ENCODE assay signal across 17 mouse cellular contexts in genomic region chr17:66107466-66107865, GRCm38 (mm10). TPM values are rescaled to one million over a fixed set of nuclear protein-coding genes. Genes with fewer than 3 reads are reported as not detected.
DNase-seq lines count a peak whose midpoint lies in the region; ATAC-seq and TF ChIP-seq lines count a peak whose summit lies in the region.
"Had no signal": no experiment of that assay in that cellular context is flagged by ENCODE, and none has a peak within 500 bp of the region (broad histone marks: within the 10 kb centered on the region; RNA-seq: fewer than 3 reads in every experiment).

No protein-coding gene starts in this region.

- no peak overlapping the region for H3ac ChIP-seq in myocyte (ENCODE audit: control insufficient read depth, insufficient read length)

- 0 out of 2 replicates have a peak overlapping the region, but pooled peaks have one; percentile 25 for H3K9ac ChIP-seq in limb, embryonic 13.5 days
- H3K9ac ChIP-seq in midbrain, embryonic 16.5 days (ENCODE audit: low read depth, low read length): 0 out of 2 replicates have a peak overlapping the region, but pooled peaks have one; percentile 20
- H3K9ac ChIP-seq in midbrain, embryonic 11.5 days (ENCODE audit: low read length): no peak overlapping the region
- H3K9ac ChIP-seq: forebrain, embryonic 12.5 days; forebrain, embryonic 15.5 days; hindbrain, embryonic 12.5 days; hindbrain, embryonic 15.5 days had no signal

- DNase-seq in limb, embryonic 10.5 days (ENCODE audit: low spot score): no peak
- DNase-seq in midbrain, embryonic 11.5 days (ENCODE audit: low spot score, missing footprints): no peak
- no peak for DNase-seq in left cerebral cortex, adult 8-10 months (ENCODE audit: low spot score in 2 of 2)
- DNase-seq: adrenal gland, adult 8-10 months had no signal

- no peak for ATAC-seq in limb, embryonic 13.5 days (ENCODE audit: low FRiP score, low read depth)
- no peak for ATAC-seq in midbrain, embryonic 16.5 days
- no peak for ATAC-seq in midbrain, embryonic 11.5 days (ENCODE audit: low FRiP score)
- ATAC-seq: activated CD4-positive, CD25-positive, alpha-beta regulatory T cell, adult 4 months; forebrain, embryonic 15.5 days had no signal

- no peak overlapping the region for H3K4me3 ChIP-seq in limb, embryonic 13.5 days
- no peak overlapping the region for H3K4me3 ChIP-seq in limb, embryonic 10.5 days
- H3K4me3 ChIP-seq in midbrain, embryonic 16.5 days (ENCODE audit: low read depth, low read length): no peak overlapping the region
- H3K4me3 ChIP-seq in midbrain, embryonic 11.5 days (ENCODE audit: low read depth, low read length): no peak overlapping the region
- H3K4me3 ChIP-seq in myocyte: no peak overlapping the region
- H3K4me3 ChIP-seq: embryonic facial prominence, embryonic 10.5 days; embryonic facial prominence, embryonic 13.5 days; erythroblast, embryonic 14.5 days; forebrain, embryonic 12.5 days; forebrain, embryonic 15.5 days; heart, adult 2 months; heart, embryonic 13.5 days; hindbrain, embryonic 12.5 days; hindbrain, embryonic 15.5 days had no signal

- H3K36me3 ChIP-seq in limb, embryonic 13.5 days: no peaks in the 10 kb centered on the region
- no peaks in the 10 kb centered on the region for H3K36me3 ChIP-seq in limb, embryonic 10.5 days
- H3K36me3 ChIP-seq in midbrain, embryonic 16.5 days (ENCODE audit: control insufficient read depth, insufficient read depth, low read length): no peaks in the 10 kb centered on the region
- no peaks in the 10 kb centered on the region for H3K36me3 ChIP-seq in midbrain, embryonic 11.5 days (ENCODE audit: control insufficient read depth, insufficient read depth, low read length)
- H3K36me3 ChIP-seq in myocyte (ENCODE audit: control insufficient read depth, insufficient read depth): no peaks in the 10 kb centered on the region
- H3K36me3 ChIP-seq: embryonic facial prominence, embryonic 10.5 days; embryonic facial prominence, embryonic 13.5 days; forebrain, embryonic 12.5 days; forebrain, embryonic 15.5 days; heart, embryonic 13.5 days; hindbrain, embryonic 12.5 days; hindbrain, embryonic 15.5 days had no signal

- WGBS in limb, embryonic 13.5 days: 65% methylated on average over 8 of the region's 8 CpGs
- 71% methylated on average over 8 of the region's 8 CpGs for WGBS in limb, embryonic 10.5 days
- WGBS in midbrain, embryonic 16.5 days: 69% methylated on average over 8 of the region's 8 CpGs
- WGBS in midbrain, embryonic 11.5 days: 72% methylated on average over 8 of the region's 8 CpGs

- no peak overlapping the region for H3K4me2 ChIP-seq in limb, embryonic 13.5 days (replicated peaks)
- H3K4me2 ChIP-seq in midbrain, embryonic 16.5 days (ENCODE audit: low read length): no peak overlapping the region
- no peak overlapping the region for H3K4me2 ChIP-seq in midbrain, embryonic 11.5 days
- peak overlapping the region; percentile 47 for H3K4me2 ChIP-seq in myocyte (ENCODE audit: low read depth)
- H3K4me2 ChIP-seq: embryonic facial prominence, embryonic 13.5 days; forebrain, embryonic 12.5 days; forebrain, embryonic 15.5 days; heart, embryonic 13.5 days; hindbrain, embryonic 12.5 days had no signal

- H3K27ac ChIP-seq in limb, embryonic 13.5 days: no peak overlapping the region
- H3K27ac ChIP-seq in limb, embryonic 10.5 days: no peak overlapping the region
- no peak overlapping the region for H3K27ac ChIP-seq in midbrain, embryonic 16.5 days (ENCODE audit: low read length)
- no peak overlapping the region for H3K27ac ChIP-seq in midbrain, embryonic 11.5 days (ENCODE audit: low read depth, low read length)
- H3K27ac ChIP-seq: embryonic facial prominence, embryonic 10.5 days; embryonic facial prominence, embryonic 13.5 days; forebrain, embryonic 12.5 days; forebrain, embryonic 15.5 days; heart, adult 2 months; heart, embryonic 13.5 days; hindbrain, embryonic 12.5 days; hindbrain, embryonic 15.5 days had no signal

- peaks cover 15% of the 10 kb centered on the region for H3K4me1 ChIP-seq in limb, embryonic 13.5 days
- peaks cover 18% of the 10 kb centered on the region for H3K4me1 ChIP-seq in limb, embryonic 10.5 days
- H3K4me1 ChIP-seq in midbrain, embryonic 16.5 days (ENCODE audit: control insufficient read depth, insufficient read depth, low read length): peaks cover 10% of the 10 kb centered on the region
- H3K4me1 ChIP-seq in midbrain, embryonic 11.5 days (ENCODE audit: control insufficient read depth, insufficient read depth, low read length): peaks cover 5% of the 10 kb centered on the region; the same call in 1 of the 2 replicates

- no peaks in the 10 kb centered on the region for H3K9me3 ChIP-seq in limb, embryonic 13.5 days
- H3K9me3 ChIP-seq in limb, embryonic 10.5 days (replicated peaks): no peaks in the 10 kb centered on the region
- no peaks in the 10 kb centered on the region for H3K9me3 ChIP-seq in midbrain, embryonic 16.5 days (replicated peaks; ENCODE audit: control insufficient read depth, low read length, poor library complexity, severe bottlenecking)
- no peaks in the 10 kb centered on the region for H3K9me3 ChIP-seq in midbrain, embryonic 11.5 days (ENCODE audit: control insufficient read depth, low read length)
- H3K9me3 ChIP-seq: embryonic facial prominence, embryonic 10.5 days; embryonic facial prominence, embryonic 13.5 days; forebrain, embryonic 12.5 days; forebrain, embryonic 15.5 days; heart, embryonic 13.5 days; hindbrain, embryonic 12.5 days; hindbrain, embryonic 15.5 days had no signal

- H3K79me2 ChIP-seq in myocyte (ENCODE audit: control insufficient read depth, insufficient read depth): peaks cover 4% of the 10 kb centered on the region

- no peak for TF ChIP-seq POLR2A in myocyte (IDR thresholded peaks at IDR 0.05; ENCODE audit: insufficient read length, low read depth)

- H3K27me3 ChIP-seq in limb, embryonic 13.5 days: no peaks in the 10 kb centered on the region
- H3K27me3 ChIP-seq in limb, embryonic 10.5 days (ENCODE audit: low read depth, poor library complexity, severe bottlenecking): no peaks in the 10 kb centered on the region
- no peaks in the 10 kb centered on the region for H3K27me3 ChIP-seq in midbrain, embryonic 16.5 days (ENCODE audit: control insufficient read depth, insufficient read depth, low read depth, low read length)
- no peaks in the 10 kb centered on the region for H3K27me3 ChIP-seq in midbrain, embryonic 11.5 days (ENCODE audit: control insufficient read depth, insufficient read depth, low read length)
- no peaks in the 10 kb centered on the region for H3K27me3 ChIP-seq in myocyte (ENCODE audit: control insufficient read depth, insufficient read depth, insufficient read length)
- H3K27me3 ChIP-seq: embryonic facial prominence, embryonic 13.5 days; forebrain, embryonic 12.5 days; forebrain, embryonic 15.5 days; heart, embryonic 13.5 days; hindbrain, embryonic 12.5 days; hindbrain, embryonic 15.5 days had no signal

TF ChIP-seq in myocyte, 11 proteins besides CTCF, POLR2A, EP300 and RAD21 (continues in another document):
- no peak for TF ChIP-seq MYOG (IDR thresholded peaks at IDR 0.05; ENCODE audit: control insufficient read depth in 1 of 3, insufficient read depth in 1 of 3, insufficient read length in 2 of 3, low read depth in 2 of 3)
- TF ChIP-seq MYOD1 (IDR thresholded peaks at IDR 0.05; ENCODE audit: control insufficient read depth in 1 of 3, insufficient read length in 2 of 3, low read depth in 2 of 3): no peak
- no peak for TF ChIP-seq USF1 (IDR thresholded peaks at IDR 0.05; ENCODE audit: low read depth)
- TF ChIP-seq MAX (IDR thresholded peaks at IDR 0.05; ENCODE audit: low read depth): no peak
- TF ChIP-seq SRF (IDR thresholded peaks at IDR 0.05; ENCODE audit: control insufficient read depth, insufficient read length, low read depth): no peak
- no peak for TF ChIP-seq REST (IDR thresholded peaks at IDR 0.05; ENCODE audit: insufficient read depth, insufficient read length)
- TF ChIP-seq POLR2AphosphoS2 (IDR thresholded peaks at IDR 0.05; ENCODE audit: insufficient read length, low read depth): no peak
- TF ChIP-seq TCF12 (IDR thresholded peaks at IDR 0.05; ENCODE audit: insufficient read depth, poor library complexity, severe bottlenecking): no peak
- TF ChIP-seq E2F4 (IDR thresholded peaks at IDR 0.05; ENCODE audit: insufficient read depth): no peak

RNA-seq across cellular contexts. Expression of gene Washc1, which starts 3.9 kb away (rescaled TPM):
- polyA plus RNA-seq in limb, embryonic 13.5 days (2015; fragmentation: Nextera tagmentation; extraction: Ambion mirVana): 43.0 and 44.2 TPM in 2 replicates
- polyA plus RNA-seq in limb, embryonic 10.5 days (2016; fragmentation: Nextera tagmentation; extraction: Ambion mirVana): 34.8 and 40.4 TPM in 2 replicates
- polyA plus RNA-seq in midbrain, embryonic 16.5 days (2015; fragmentation: Nextera tagmentation; extraction: Ambion mirVana): 45.5 and 50.2 TPM in 2 replicates
- polyA plus RNA-seq in midbrain, embryonic 11.5 days (2014; fragmentation: Nextera tagmentation; extraction: Ambion mirVana): 28.5 and 30.8 TPM in 2 replicates
- polyA plus RNA-seq in myocyte (2012; fragmentation: generic; extraction: Trizol): 40.1 TPM
- total RNA-seq in left cerebral cortex, adult 8-10 months (2022): 10 to 100 TPM; 44.3 to 52.5 (median 48.1) TPM

RNA-seq across cellular contexts. Expression of gene Ndufv2, which starts 6.1 kb away (rescaled TPM):
- 314 and 316 TPM in 2 replicates for polyA plus RNA-seq in limb, embryonic 13.5 days (2015; fragmentation: Nextera tagmentation; extraction: Ambion mirVana)
- 327 and 329 TPM in 2 replicates for polyA plus RNA-seq in limb, embryonic 10.5 days (2016; fragmentation: Nextera tagmentation; extraction: Ambion mirVana)
- polyA plus RNA-seq in midbrain, embryonic 16.5 days (2015; fragmentation: Nextera tagmentation; extraction: Ambion mirVana): 345 and 357 TPM in 2 replicates
- polyA plus RNA-seq in midbrain, embryonic 11.5 days (2014; fragmentation: Nextera tagmentation; extraction: Ambion mirVana): 333 and 347 TPM in 2 replicates
- 175 TPM for polyA plus RNA-seq in myocyte (2012; fragmentation: generic; extraction: Trizol)
- 100 to 1,000 TPM; 244 to 261 (median 255) TPM for total RNA-seq in left cerebral cortex, adult 8-10 months (2022)

RNA-seq across cellular contexts. Expression of gene Ddx11, which starts 15.9 kb away (rescaled TPM):
- polyA plus RNA-seq in limb, embryonic 13.5 days (2015; fragmentation: Nextera tagmentation; extraction: Ambion mirVana): 22.2 and 25.9 TPM in 2 replicates
- polyA plus RNA-seq in limb, embryonic 10.5 days (2016; fragmentation: Nextera tagmentation; extraction: Ambion mirVana): 38.6 and 41.6 TPM in 2 replicates
- 4.0 and 4.5 TPM in 2 replicates for polyA plus RNA-seq in midbrain, embryonic 16.5 days (2015; fragmentation: Nextera tagmentation; extraction: Ambion mirVana)
- polyA plus RNA-seq in midbrain, embryonic 11.5 days (2014; fragmentation: Nextera tagmentation; extraction: Ambion mirVana): 13.4 and 15.7 TPM in 2 replicates
- 4.7 TPM for polyA plus RNA-seq in myocyte (2012; fragmentation: generic; extraction: Trizol)
- total RNA-seq in left cerebral cortex, adult 8-10 months (2022): 1 to 10 TPM in 3 of 4 experiments, under 1 TPM in 1; 0.89 to 2.5 (median 1.2) TPM

RNA-seq across cellular contexts. Expression of gene Ankrd12, which starts 30.6 kb away (rescaled TPM):
- 33.4 and 35.0 TPM in 2 replicates for polyA plus RNA-seq in limb, embryonic 13.5 days (2015; fragmentation: Nextera tagmentation; extraction: Ambion mirVana)
- 13.8 and 18.8 TPM in 2 replicates for polyA plus RNA-seq in limb, embryonic 10.5 days (2016; fragmentation: Nextera tagmentation; extraction: Ambion mirVana)
- 192 and 198 TPM in 2 replicates for polyA plus RNA-seq in midbrain, embryonic 16.5 days (2015; fragmentation: Nextera tagmentation; extraction: Ambion mirVana)
- 32.7 and 36.3 TPM in 2 replicates for polyA plus RNA-seq in midbrain, embryonic 11.5 days (2014; fragmentation: Nextera tagmentation; extraction: Ambion mirVana)
- polyA plus RNA-seq in myocyte (2012; fragmentation: generic; extraction: Trizol): 2.7 TPM
- 100 to 1,000 TPM; 316 to 350 (median 333) TPM for total RNA-seq in left cerebral cortex, adult 8-10 months (2022)
